Mouse (Mus musculus): ENCODE results near the gene Egfl8. TPM values are rescaled to one million over a fixed set of nuclear protein-coding genes. Genes with fewer than 3 reads are reported as not detected.
A peak's percentile ranks its signal among the peaks of the same experiment; 100 is the strongest.

Gene Egfl8
- total RNA-seq, 2 experiments from 2014 or later: not detected

- ATAC-seq (replicated peaks; ENCODE audit: poor library complexity, severe bottlenecking): no peak
These were observed 13.5 kb upstream of the Egfl8 start, which contains the start of gene Prrt1 for GRCm38 (mm10) chr17:34629221-34629751. Gene Prrt1 (plus strand): TSS chr17:34629533.

DNA sequence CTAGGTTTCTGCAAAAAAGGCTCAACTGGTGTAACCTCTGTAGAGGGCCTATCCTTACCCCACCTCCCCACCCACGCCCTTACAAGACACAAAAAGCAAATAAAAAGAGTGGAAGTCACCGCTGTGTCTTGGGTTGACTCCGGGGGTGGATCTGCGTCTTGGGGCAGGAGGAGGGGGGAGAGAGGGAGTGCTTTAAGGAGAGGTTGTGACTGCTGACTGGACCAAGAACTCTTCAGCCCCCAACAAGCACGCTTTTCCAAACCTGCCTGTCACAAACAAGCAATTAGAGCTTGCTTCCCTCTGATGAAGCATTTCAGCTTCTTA, 12.8 kb upstream of the Egfl8 start:
- no peak for ATAC-seq (replicated peaks; ENCODE audit: poor library complexity, severe bottlenecking)

- no peak for ATAC-seq (replicated peaks; ENCODE audit: poor library complexity, severe bottlenecking)
These were observed 12.3 kb upstream of the Egfl8 start, which contains the start of gene Ppt2 for GRCm38 (mm10) chr17:34627943-34628643. Gene Ppt2 (minus strand): TSS chr17:34628510.

GRCm38 (mm10) chr17:34627093-34627942, 11.5 kb upstream of the Egfl8 start:
- peak; percentile 59 for ATAC-seq (replicated peaks; ENCODE audit: poor library complexity, severe bottlenecking)

DNA sequence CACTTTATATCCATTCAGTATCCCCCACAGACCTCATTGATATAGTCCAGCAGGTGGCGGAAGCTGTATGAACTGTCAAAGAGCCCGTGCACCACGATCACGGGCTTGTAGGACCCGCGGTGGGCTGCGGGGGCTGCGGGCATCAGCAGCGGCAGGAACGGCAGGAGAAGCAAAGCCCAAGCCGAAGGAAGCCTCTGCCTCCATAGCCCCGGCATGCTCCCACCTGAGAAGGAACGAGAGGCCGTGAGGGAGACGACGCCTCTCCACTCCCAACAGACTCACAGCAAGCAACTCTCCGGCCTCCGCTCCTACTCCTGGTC, 11.0 kb upstream of the Egfl8 start:
- ATAC-seq (replicated peaks; ENCODE audit: poor library complexity, severe bottlenecking): peak; percentile 55

DNA sequence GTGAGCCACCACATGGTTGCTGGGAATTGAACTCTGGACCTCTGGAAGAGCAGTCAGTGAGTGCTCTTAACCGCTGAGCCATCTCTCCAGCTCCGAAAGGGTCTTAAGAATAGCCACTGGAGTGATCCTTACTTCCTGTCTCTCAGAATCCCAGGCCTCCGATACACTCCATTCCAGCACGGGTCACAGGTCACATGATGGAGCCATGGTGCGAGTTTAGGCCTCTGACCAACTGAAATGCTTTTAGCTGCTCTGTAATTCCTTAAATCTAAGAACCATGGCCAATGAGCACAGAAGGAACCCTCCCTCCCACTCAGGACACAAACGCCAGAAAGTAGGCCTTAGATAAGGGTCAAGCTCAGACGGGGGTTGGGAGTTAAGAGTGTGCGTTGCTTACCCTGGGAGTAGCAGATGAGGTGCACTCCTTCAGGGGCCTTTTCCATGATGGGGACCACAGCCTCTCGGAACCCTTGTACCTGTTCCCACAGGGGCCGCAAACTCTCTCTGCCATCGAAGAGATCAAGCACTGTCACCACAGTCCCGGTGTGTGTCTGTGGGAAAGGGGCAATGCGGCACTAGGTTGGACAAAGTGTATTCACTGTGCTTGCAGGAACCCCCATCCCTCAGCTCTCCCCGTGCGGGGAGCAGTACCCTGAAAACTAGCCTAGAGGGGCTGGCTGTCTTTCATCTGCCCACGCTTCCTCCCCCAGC, 10.4 kb upstream of the Egfl8 start:
- no peak for ATAC-seq (replicated peaks; ENCODE audit: poor library complexity, severe bottlenecking)

GRCm38 (mm10) chr17:34624981-34625380, 9.2 kb upstream of the Egfl8 start:
- no peak for ATAC-seq (replicated peaks; ENCODE audit: poor library complexity, severe bottlenecking)

- no peak for ATAC-seq (replicated peaks; ENCODE audit: poor library complexity, severe bottlenecking)
These were observed 7.4 kb upstream of the Egfl8 start for GRCm38 (mm10) chr17:34623161-34623560.

GRCm38 (mm10) chr17:34621006-34621405, 5.2 kb upstream of the Egfl8 start:
- ATAC-seq (replicated peaks; ENCODE audit: poor library complexity, severe bottlenecking): no peak

DNA sequence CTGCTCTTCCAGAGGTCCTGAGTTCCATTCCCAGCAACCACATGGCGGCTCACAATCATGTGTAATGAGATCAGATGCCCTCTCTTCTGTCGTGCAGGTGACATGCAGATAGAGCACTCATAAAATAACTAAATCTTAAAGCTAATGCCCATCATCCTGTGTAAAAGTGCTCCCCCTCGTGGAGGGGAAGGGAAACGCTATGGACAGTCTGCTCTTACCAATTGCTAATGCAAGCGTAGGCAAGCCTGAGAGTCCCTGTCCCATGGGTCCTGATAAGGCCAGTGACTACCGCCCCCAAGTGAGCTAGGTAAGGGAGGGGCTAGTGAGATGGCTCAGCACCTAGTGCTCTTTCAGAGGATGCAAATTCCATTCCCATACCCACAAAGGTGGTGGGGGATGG, 3.2 kb upstream of the Egfl8 start:
- peak; percentile 67 for ATAC-seq (replicated peaks; ENCODE audit: poor library complexity, severe bottlenecking)

GRCm38 (mm10) chr17:34613830-34614229, 1.9 kb downstream of the Egfl8 start:
- no peak for ATAC-seq (replicated peaks; ENCODE audit: poor library complexity, severe bottlenecking)

DNA sequence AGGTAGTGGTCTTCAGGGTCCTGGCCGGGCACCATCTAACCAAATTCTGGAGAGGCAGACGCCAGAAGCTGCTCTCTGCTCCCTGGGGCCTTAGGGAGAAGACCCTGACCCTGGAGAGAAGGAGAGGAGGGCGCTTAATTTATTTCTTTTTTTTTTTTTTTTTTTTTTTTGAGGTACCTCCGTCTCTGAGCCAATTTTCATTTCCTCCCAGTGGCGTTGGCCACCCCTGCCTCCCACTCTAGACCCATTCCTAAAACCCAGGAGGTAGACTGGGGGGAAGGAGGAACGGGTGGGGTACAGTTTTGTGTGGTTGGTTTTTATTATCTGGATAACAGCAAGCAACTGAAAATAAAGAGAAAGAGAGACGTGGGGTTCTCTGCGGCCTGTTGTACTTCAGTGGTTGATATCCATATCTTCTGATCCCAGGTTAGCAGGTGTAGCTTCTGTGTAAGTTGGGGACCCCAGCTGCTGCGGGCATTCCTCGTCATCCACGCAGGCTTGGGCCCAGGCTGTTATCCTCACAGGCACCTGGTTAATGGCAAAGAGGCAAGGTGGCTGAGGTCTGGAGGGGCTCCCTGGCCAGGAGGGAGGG, 2.6 kb downstream of the Egfl8 start:
- no peak for ATAC-seq (replicated peaks; ENCODE audit: poor library complexity, severe bottlenecking)

- no peak for ATAC-seq (replicated peaks; ENCODE audit: poor library complexity, severe bottlenecking)
These were observed 4.7 kb downstream of the Egfl8 start for GRCm38 (mm10) chr17:34611050-34611449.

GRCm38 (mm10) chr17:34607997-34608396, 7.8 kb downstream of the Egfl8 start:
- no peak for ATAC-seq (replicated peaks; ENCODE audit: poor library complexity, severe bottlenecking)

DNA sequence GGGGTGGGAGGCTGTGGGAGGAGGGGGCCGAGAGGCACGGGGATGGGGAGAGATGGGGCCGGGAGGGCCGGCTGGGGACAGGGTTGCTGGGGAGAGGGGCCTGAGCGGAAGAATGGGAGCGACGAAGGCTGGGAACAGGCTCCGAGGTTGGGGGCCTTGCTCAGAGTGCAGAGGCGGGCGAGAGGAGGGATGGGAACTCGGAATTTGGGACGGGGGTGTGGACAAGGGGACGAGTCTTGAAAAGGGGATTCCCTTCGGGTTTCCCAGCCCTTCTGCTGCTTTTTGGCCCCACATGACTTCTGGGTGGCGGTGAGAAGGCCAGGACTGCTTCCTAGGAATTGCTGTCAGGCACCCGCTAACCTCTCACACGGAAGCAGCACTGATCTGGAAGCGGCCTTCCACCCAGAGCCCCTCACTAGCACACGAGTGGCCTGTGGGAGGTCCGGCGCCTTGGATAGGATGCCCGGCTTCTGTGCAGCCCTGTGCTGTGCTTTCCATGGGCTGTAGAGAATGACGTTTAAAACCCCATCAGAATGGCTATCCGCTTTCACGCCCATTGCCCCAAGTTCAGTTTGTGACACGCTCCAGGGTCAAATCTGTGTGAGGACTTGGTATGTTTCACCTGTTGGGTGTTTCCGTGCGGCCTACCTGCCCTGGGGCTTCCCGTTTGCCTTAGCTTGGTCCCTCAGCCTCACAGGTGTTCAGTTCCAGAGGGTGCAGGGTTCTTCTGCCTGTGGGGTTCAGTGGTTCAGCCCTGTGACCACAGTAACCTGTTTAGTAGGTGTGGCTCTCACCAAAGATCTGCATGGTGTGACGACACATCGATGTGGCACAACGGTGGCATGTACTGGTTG, 9.4 kb downstream of the Egfl8 start:
- ATAC-seq (replicated peaks; ENCODE audit: poor library complexity, severe bottlenecking): no peak

DNA sequence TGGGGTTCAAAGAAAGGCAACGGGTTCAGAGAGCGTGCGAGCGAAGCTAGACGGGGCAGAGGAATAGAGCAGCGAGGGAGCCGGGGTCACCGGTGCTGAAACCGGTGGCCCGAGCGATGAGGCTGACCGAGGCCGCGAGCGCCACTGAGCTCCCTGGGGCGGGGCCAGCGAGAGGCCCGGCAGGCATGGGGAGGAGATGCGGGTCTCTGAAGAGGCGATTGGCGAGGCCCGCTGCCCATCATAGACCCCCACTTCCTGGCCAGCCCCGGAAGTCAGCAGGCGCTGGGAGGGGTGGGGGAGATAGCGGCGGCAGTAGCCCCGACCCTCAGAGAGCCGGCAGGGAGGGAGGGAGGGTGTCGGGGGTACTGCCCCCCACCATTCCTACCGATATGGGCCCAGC, 10.2 kb downstream of the Egfl8 start:
- peak; percentile 43 for ATAC-seq (replicated peaks; ENCODE audit: poor library complexity, severe bottlenecking)

- no peak for ATAC-seq (replicated peaks; ENCODE audit: poor library complexity, severe bottlenecking)
These were observed 11.1 kb downstream of the Egfl8 start for GRCm38 (mm10) chr17:34604511-34605237.

DNA sequence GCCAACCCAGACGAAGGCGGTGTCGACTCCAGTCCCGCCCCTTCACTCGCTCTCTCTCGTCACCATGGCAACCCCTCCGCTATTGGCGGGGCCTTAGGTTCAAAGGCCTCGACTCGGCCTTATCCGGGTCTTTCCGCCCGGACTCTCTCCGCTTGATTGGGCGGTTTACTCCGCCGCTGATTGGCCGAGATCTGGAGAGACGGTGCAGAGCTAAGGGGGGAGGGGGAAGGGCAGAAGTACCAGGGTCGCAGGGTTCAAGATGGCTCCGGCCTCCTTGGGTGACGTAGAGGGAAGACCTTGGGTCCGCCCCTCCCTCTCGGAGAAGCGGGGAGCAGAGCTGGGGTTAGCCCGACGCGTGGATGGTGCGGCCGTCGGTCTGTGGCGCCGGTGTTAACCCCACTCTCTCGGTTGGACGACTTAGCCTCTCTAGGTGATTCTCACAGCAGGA, 11.7 kb downstream of the Egfl8 start, which contains the start of gene Agpat1:
TSS of gene Agpat1 (plus strand) at position 202 of the 448 bp plus-strand sequence.
- ATAC-seq (replicated peaks; ENCODE audit: poor library complexity, severe bottlenecking): peak; percentile 73
